Mouse (Mus musculus) liver, adult 2 months (tissue): Measurements from ENCODE around the gene Kcnj12.

ENCODE experiments used
- CTCF ChIP-seq: fragments of 200-500 bp; IDR thresholded peaks from 2 replicates; pipeline ENCODE4 v1.5.1; 2011; ENCODE audit warnings: low read depth, low read length, control low read depth
- POLR2A ChIP-seq: fragments of 200-500 bp; IDR thresholded peaks from 2 replicates; pipeline ENCODE4 v1.6.1; 2011; ENCODE audit warnings: low read length, control low read depth; ENCODE audit not compliant: insufficient read depth; ENCODE audit errors: extremely low read depth

GRCm38 (mm10) chr11:61116226-61116625 is 93.9 kb downstream of the Kcnj12 start:
- no peak for TF ChIP-seq CTCF
- no peak for TF ChIP-seq POLR2A
